Mouse (Mus musculus) induced T-regulatory cell, adult 2 months (primary cell): ENCODE measurements around the gene Gm9970.

Experiments used
- DNase-seq: peaks from one replicate; pipeline ENCODE4 v3.0.0-alpha.2; 2012; ENCODE audit warnings: low read depth

Gene Gm9970

GRCm38 (mm10) chr5:31195671-31196070, 45.4 kb downstream of the Gm9970 start:
- DNase-seq, result no peak

GRCm38 (mm10) chr5:31194486-31195485, 46.2 kb downstream of the Gm9970 start:
- DNase-seq, result no peak

- peak; percentile 60 for DNase-seq
Measured at GRCm38 (mm10) chr5:31193631-31194281, 47.3 kb downstream of the Gm9970 start.

GRCm38 (mm10) chr5:31192939-31193630, 47.9 kb downstream of the Gm9970 start, which contains the start of the genes Snx17 and Eif2b4:
TSS of gene Snx17 (plus strand) at chr5:31193227.
TSS of gene Eif2b4 (minus strand) at chr5:31193430.
- DNase-seq, result peak; percentile 99

- DNase-seq, result no peak
Measured at GRCm38 (mm10) chr5:31192045-31192938, 48.7 kb downstream of the Gm9970 start.
